15 mouse cellular contexts compared by ENCODE assay signal in genomic region chr16:45799150-45799549, GRCm38 (mm10). TPM values are rescaled to one million over a fixed set of nuclear protein-coding genes. Genes with fewer than 3 reads are reported as not detected.
DNase-seq lines count a peak whose midpoint lies in the region; ATAC-seq and TF ChIP-seq lines count a peak whose summit lies in the region.
"Had no signal": no experiment of that assay in that cellular context is flagged by ENCODE, and none has a peak within 500 bp of the region (broad histone marks: within the 10 kb centered on the region; RNA-seq: fewer than 3 reads in every experiment).

No protein-coding gene starts in this region.

- TF ChIP-seq POLR2A in limb, embryonic 14.5 days (IDR thresholded peaks at IDR 0.05; ENCODE audit: borderline replicate concordance, extremely low read depth, insufficient read depth, insufficient read length) = no peak

- H3K9me3 ChIP-seq in limb, embryonic 14.5 days (ENCODE audit: control insufficient read depth, low read length) = no peaks in the 10 kb centered on the region
- no peaks in the 10 kb centered on the region for H3K9me3 ChIP-seq in limb, embryonic 10.5 days (replicated peaks)
- no peaks in the 10 kb centered on the region for H3K9me3 ChIP-seq in forebrain, embryonic 14.5 days (replicated peaks; ENCODE audit: control insufficient read depth, low read length)

- H3K36me3 ChIP-seq in limb, embryonic 14.5 days (ENCODE audit: control insufficient read depth, insufficient read depth, low read length) = peaks cover 65% of the 10 kb centered on the region
- peaks cover 72% of the 10 kb centered on the region for H3K36me3 ChIP-seq in limb, embryonic 10.5 days
- H3K36me3 ChIP-seq in forebrain, embryonic 14.5 days (ENCODE audit: control insufficient read depth, insufficient read depth, low read length) = 0 out of 2 replicates have a peak, but pooled peaks cover 3% of the 10 kb centered on the region

- WGBS in limb, embryonic 14.5 days = 77% methylated on average over 4 of the region's 4 CpGs
- 88% methylated on average over 4 of the region's 4 CpGs for WGBS in limb, embryonic 10.5 days
- WGBS in forebrain, embryonic 14.5 days = 44% methylated on average over 4 of the region's 4 CpGs

- H3K4me1 ChIP-seq in limb, embryonic 14.5 days (ENCODE audit: control insufficient read depth, insufficient read depth, low read length) = no peaks in the 10 kb centered on the region; the same call in 1 of the 2 replicates
- peaks cover 6% of the 10 kb centered on the region; the same call in 1 of the 2 replicates for H3K4me1 ChIP-seq in limb, embryonic 10.5 days
- 0 out of 2 replicates have a peak, but pooled peaks cover 2% of the 10 kb centered on the region for H3K4me1 ChIP-seq in forebrain, embryonic 14.5 days (ENCODE audit: control insufficient read depth, insufficient read depth, low read length)

- no peak overlapping the region for H3K4me3 ChIP-seq in limb, embryonic 14.5 days (replicated peaks; ENCODE audit: low read length)
- H3K4me3 ChIP-seq in limb, embryonic 10.5 days = no peak overlapping the region
- no peak overlapping the region for H3K4me3 ChIP-seq in forebrain, embryonic 14.5 days (ENCODE audit: low read depth, low read length)
- H3K4me3 ChIP-seq: heart, adult 2 months; left cerebral cortex, adult 2 months had no signal

- H3K27me3 ChIP-seq in limb, embryonic 14.5 days (ENCODE audit: control insufficient read depth, insufficient read depth, low read length) = no peaks in the 10 kb centered on the region
- no peaks in the 10 kb centered on the region for H3K27me3 ChIP-seq in limb, embryonic 10.5 days (ENCODE audit: low read depth, poor library complexity, severe bottlenecking)
- no peaks in the 10 kb centered on the region for H3K27me3 ChIP-seq in forebrain, embryonic 14.5 days (replicated peaks; ENCODE audit: control insufficient read depth, insufficient read depth, low read length)

- H3K9ac ChIP-seq in limb, embryonic 14.5 days (ENCODE audit: low read depth, low read length, severe bottlenecking) = no peak overlapping the region
- H3K9ac ChIP-seq in forebrain, embryonic 14.5 days (ENCODE audit: low read length) = no peak overlapping the region

- no peak overlapping the region for H3K27ac ChIP-seq in limb, embryonic 14.5 days (replicated peaks; ENCODE audit: low read depth, low read length)
- no peak overlapping the region for H3K27ac ChIP-seq in limb, embryonic 10.5 days
- H3K27ac ChIP-seq in forebrain, embryonic 14.5 days (ENCODE audit: low read depth, low read length) = no peak overlapping the region
- H3K27ac ChIP-seq: heart, adult 2 months had no signal

- peak; percentile 6 for DNase-seq in embryo, embryonic 10.5 days (ENCODE audit: low spot score)
- DNase-seq in embryo, embryonic 11 days = no peak
- DNase-seq in limb, embryonic 14.5 days (ENCODE audit: low spot score) = peak; percentile 52
- DNase-seq in limb, embryonic 10.5 days (ENCODE audit: low spot score) = no peak
- peak; percentile 40 for DNase-seq in forebrain, embryonic 14.5 days (ENCODE audit: low spot score)
- DNase-seq in retina, embryonic 14.5 days (ENCODE audit: low spot score) = peak; percentile 21
- no peak for DNase-seq in cerebellum, adult 11-12 months
- DNase-seq in ovary, postnatal 14 days (ENCODE audit: low spot score) = no peak
- DNase-seq: adrenal gland, adult 8-10 months; heart, adult 2 months; heart, postnatal 10 days; right cerebral cortex, adult 18-20 months; thymus, adult 2 months had no signal

- no peak overlapping the region for H3K4me2 ChIP-seq in limb, embryonic 14.5 days (replicated peaks; ENCODE audit: low read depth, low read length, severe bottlenecking)
- H3K4me2 ChIP-seq in forebrain, embryonic 14.5 days (ENCODE audit: low read length) = no peak overlapping the region
- H3K4me2 ChIP-seq: liver, embryonic 11.5 days had no signal

- ATAC-seq in limb, embryonic 14.5 days (ENCODE audit: low FRiP score, low read depth) = peak; percentile 71
- peak; percentile 86 for ATAC-seq in forebrain, embryonic 14.5 days

RNA-seq across cellular contexts. Expression of gene Abhd10, which starts 56.4 kb away (rescaled TPM):
- polyA plus RNA-seq in limb, embryonic 14.5 days (2012; rRNA removed) = 23.1 and 28.3 TPM in 2 replicates
- polyA plus RNA-seq in limb, embryonic 14.5 days (2014; fragmentation: Nextera tagmentation; extraction: Ambion mirVana) = 29.6 and 32.9 TPM in 2 replicates
- 38.8 and 43.0 TPM in 2 replicates for polyA plus RNA-seq in limb, embryonic 10.5 days (2016; fragmentation: Nextera tagmentation; extraction: Ambion mirVana)
- polyA plus RNA-seq in forebrain, embryonic 14.5 days (2014; fragmentation: Nextera tagmentation; extraction: Ambion mirVana) = 38.4 and 41.2 TPM in 2 replicates

Comparison
In these comparisons a context has a peak if more than half of its experiments do, and no peak if none do; other contexts are left out.
1. DNase-seq: peak in embryo, embryonic 10.5 days (single experiment), limb, embryonic 14.5 days (single experiment), forebrain, embryonic 14.5 days (single experiment) and retina, embryonic 14.5 days (single experiment); none in embryo, embryonic 11 days (single experiment), limb, embryonic 10.5 days (single experiment), cerebellum, adult 11-12 months (single experiment) and ovary, postnatal 14 days (single experiment).